Mouse (Mus musculus): ENCODE data around the gene Tmem164. TPM values are rescaled to one million over a fixed set of nuclear protein-coding genes. Genes with fewer than 3 reads are reported as not detected.

Gene Tmem164
- polyA plus RNA-seq, 1 experiment from 2014 or later, result 14.3 TPM

GRCm38 (mm10) chrX:142697545-142698204 is 16.5 kb downstream of the Tmem164 start:
- Histone ChIP-seq H3K27ac (ENCODE audit: low read depth, low read length) (peak overlapping the region; percentile 64; the same call in 1 of the 2 replicates), H3K27me3 (replicated peaks; ENCODE audit: control insufficient read depth, insufficient read depth, low read length) (no peaks in the 10 kb centered on the region), H3K9me3 (ENCODE audit: control insufficient read depth) (no peaks in the 10 kb centered on the region), H3K36me3 (ENCODE audit: control insufficient read depth, insufficient read depth) (no peaks in the 10 kb centered on the region), H3K9ac (ENCODE audit: low read depth, low read length) (no peak overlapping the region), H3K4me1 (replicated peaks; ENCODE audit: control insufficient read depth, insufficient read depth, low read length) (no peaks in the 10 kb centered on the region; the same call in 1 of the 2 replicates), H3K4me3 (ENCODE audit: low read depth, low read length) (no peak overlapping the region), H3K4me2 (replicated peaks; ENCODE audit: low read depth) (peak overlapping the region; percentile 40)
- no peak for TF ChIP-seq CTCF (IDR thresholded peaks at IDR 0.05; ENCODE audit: low read depth)
- WGBS, result 47% methylated on average over 5 of the region's 5 CpGs
- peak; percentile 84 for ATAC-seq

- Histone ChIP-seq H3K27ac (ENCODE audit: low read depth, low read length) (peak overlapping the region; percentile 64; the same call in 1 of the 2 replicates), H3K4me2 (replicated peaks; ENCODE audit: low read depth) (peak overlapping the region; percentile 40), H3K9me3 (ENCODE audit: control insufficient read depth) (no peaks in the 10 kb centered on the region), H3K36me3 (ENCODE audit: control insufficient read depth, insufficient read depth) (no peaks in the 10 kb centered on the region), H3K4me1 (replicated peaks; ENCODE audit: control insufficient read depth, insufficient read depth, low read length) (no peaks in the 10 kb centered on the region; the same call in 1 of the 2 replicates), H3K4me3 (ENCODE audit: low read depth, low read length) (no peak overlapping the region), H3K27me3 (replicated peaks; ENCODE audit: control insufficient read depth, insufficient read depth, low read length) (no peaks in the 10 kb centered on the region), H3K9ac (ENCODE audit: low read depth, low read length) (no peak overlapping the region)
- ATAC-seq, result peak; percentile 73
- WGBS, result 46% methylated on average over 7 of the region's 7 CpGs
- TF ChIP-seq CTCF (IDR thresholded peaks at IDR 0.05; ENCODE audit: low read depth), result no peak
Observed at GRCm38 (mm10) chrX:142698212-142698611, 17.0 kb downstream of the Tmem164 start.

- no peaks in the 10 kb centered on the region for H3K27me3 ChIP-seq (replicated peaks; ENCODE audit: control insufficient read depth, insufficient read depth, low read length)
- 0 out of 2 replicates have a peak, but pooled peaks have one; percentile 46 for ATAC-seq
- H3K4me3 ChIP-seq (ENCODE audit: low read depth, low read length), result no peak overlapping the region
- WGBS, result 36% methylated on average over 5 of the region's 5 CpGs
- H3K4me1 ChIP-seq (replicated peaks; ENCODE audit: control insufficient read depth, insufficient read depth, low read length), result no peaks in the 10 kb centered on the region; the same call in 1 of the 2 replicates
- no peak for TF ChIP-seq CTCF (IDR thresholded peaks at IDR 0.05; ENCODE audit: low read depth)
- H3K27ac ChIP-seq (ENCODE audit: low read depth, low read length), result no peak overlapping the region
- no peak overlapping the region for H3K9ac ChIP-seq (ENCODE audit: low read depth, low read length)
- no peak overlapping the region for H3K4me2 ChIP-seq (replicated peaks; ENCODE audit: low read depth)
- H3K9me3 ChIP-seq (ENCODE audit: control insufficient read depth), result no peaks in the 10 kb centered on the region
- no peaks in the 10 kb centered on the region for H3K36me3 ChIP-seq (ENCODE audit: control insufficient read depth, insufficient read depth)
Observed at GRCm38 (mm10) chrX:142702094-142702493, 20.9 kb downstream of the Tmem164 start.

GRCm38 (mm10) chrX:142702566-142702965 is 21.4 kb downstream of the Tmem164 start:
- no peaks in the 10 kb centered on the region for H3K9me3 ChIP-seq (ENCODE audit: control insufficient read depth)
- no peak for ATAC-seq
- TF ChIP-seq CTCF (IDR thresholded peaks at IDR 0.05; ENCODE audit: low read depth), result no peak
- H3K4me1 ChIP-seq (replicated peaks; ENCODE audit: control insufficient read depth, insufficient read depth, low read length), result no peaks in the 10 kb centered on the region; the same call in 1 of the 2 replicates
- H3K27ac ChIP-seq (ENCODE audit: low read depth, low read length), result no peak overlapping the region
- H3K4me2 ChIP-seq (replicated peaks; ENCODE audit: low read depth), result no peak overlapping the region
- H3K4me3 ChIP-seq (ENCODE audit: low read depth, low read length), result no peak overlapping the region
- 25% methylated on average over 3 of the region's 3 CpGs for WGBS
- no peaks in the 10 kb centered on the region for H3K27me3 ChIP-seq (replicated peaks; ENCODE audit: control insufficient read depth, insufficient read depth, low read length)
- no peaks in the 10 kb centered on the region for H3K36me3 ChIP-seq (ENCODE audit: control insufficient read depth, insufficient read depth)
- H3K9ac ChIP-seq (ENCODE audit: low read depth, low read length), result no peak overlapping the region

GRCm38 (mm10) chrX:142703953-142704352 is 22.7 kb downstream of the Tmem164 start:
- Histone ChIP-seq H3K9me3 (ENCODE audit: control insufficient read depth) (no peaks in the 10 kb centered on the region), H3K36me3 (ENCODE audit: control insufficient read depth, insufficient read depth) (no peaks in the 10 kb centered on the region), H3K27me3 (replicated peaks; ENCODE audit: control insufficient read depth, insufficient read depth, low read length) (no peaks in the 10 kb centered on the region), H3K4me3 (ENCODE audit: low read depth, low read length) (no peak overlapping the region), H3K4me1 (replicated peaks; ENCODE audit: control insufficient read depth, insufficient read depth, low read length) (no peaks in the 10 kb centered on the region; the same call in 1 of the 2 replicates), H3K9ac (ENCODE audit: low read depth, low read length) (no peak overlapping the region), H3K4me2 (replicated peaks; ENCODE audit: low read depth) (no peak overlapping the region), H3K27ac (ENCODE audit: low read depth, low read length) (no peak overlapping the region)
- WGBS, result 66% methylated on average over 3 of the region's 3 CpGs
- ATAC-seq, result no peak
- TF ChIP-seq CTCF (IDR thresholded peaks at IDR 0.05; ENCODE audit: low read depth), result no peak

GRCm38 (mm10) chrX:142708257-142708656 is 27.1 kb downstream of the Tmem164 start:
- Histone ChIP-seq H3K27me3 (replicated peaks; ENCODE audit: control insufficient read depth, insufficient read depth, low read length) (no peaks in the 10 kb centered on the region), H3K9me3 (ENCODE audit: control insufficient read depth) (no peaks in the 10 kb centered on the region), H3K4me1 (replicated peaks; ENCODE audit: control insufficient read depth, insufficient read depth, low read length) (no peaks in the 10 kb centered on the region), H3K4me3 (ENCODE audit: low read depth, low read length) (no peak overlapping the region), H3K4me2 (replicated peaks; ENCODE audit: low read depth) (no peak overlapping the region), H3K36me3 (ENCODE audit: control insufficient read depth, insufficient read depth) (no peaks in the 10 kb centered on the region), H3K9ac (ENCODE audit: low read depth, low read length) (no peak overlapping the region), H3K27ac (ENCODE audit: low read depth, low read length) (no peak overlapping the region)
- no peak for TF ChIP-seq CTCF (IDR thresholded peaks at IDR 0.05; ENCODE audit: low read depth)
- ATAC-seq, result peak; percentile 38; the same call in 1 of the 2 replicates

Data from intestine, postnatal 0 days (tissue).